Mouse (Mus musculus) ES-Bruce4 (cell line): ENCODE measurements around the gene Chrnb1.

ENCODE experiments used
- CTCF ChIP-seq: IDR thresholded peaks from one replicate; pipeline ENCODE4 v1.8.1; 2011; ENCODE audit warnings: low read depth, low read length
- EP300 ChIP-seq: IDR thresholded peaks from 2 replicates; pipeline ENCODE4 v1.6.1; 2011; ENCODE audit warnings: low read depth, low read length; ENCODE audit not compliant: insufficient read depth
- POLR2A ChIP-seq: IDR thresholded peaks from one replicate; pipeline ENCODE4 v1.8.1; 2011; ENCODE audit warnings: low read length; ENCODE audit not compliant: insufficient read depth

DNA sequence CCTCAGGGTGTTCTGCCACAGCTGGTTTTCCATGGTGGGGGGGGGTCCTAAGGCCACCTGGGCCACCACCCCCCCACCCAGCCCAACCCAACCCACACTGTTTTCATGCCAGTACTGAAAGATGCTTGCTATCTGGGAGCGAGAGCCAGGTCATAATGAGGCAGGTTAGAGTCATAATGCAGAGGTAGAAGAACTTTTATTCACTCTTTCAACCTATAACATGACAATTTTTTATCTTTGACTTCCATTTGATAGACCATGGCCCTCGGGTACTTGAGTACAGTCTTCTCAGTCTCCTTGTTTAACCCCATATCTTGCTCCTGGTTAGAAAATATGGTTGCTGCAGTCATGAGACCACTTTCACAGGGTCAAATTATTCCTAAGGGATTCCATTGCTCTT lies 22.6 kb upstream of the Chrnb1 start, which contains the start of gene Spem2:
- TF ChIP-seq POLR2A (no peak), CTCF (no peak), EP300 (no peak)
